Mouse (Mus musculus) forebrain, embryonic 15.5 days (tissue): ENCODE measurements at regions not wholly inside any gene's neighbourhood (a gene's known extent, or its start where the extent isn't known, plus 50 kb on each side); places are given as distances from the start of the nearest gene placed in this dataset.

ENCODE experiments used
- ATAC-seq: fragments of 200-750 bp; cut with Nextera tagmentation; replicated peaks from 2 replicates; pipeline ENCODE4 v1.8.0; 2017; ENCODE audit warnings: mild to moderate bottlenecking, moderate TSS enrichment, moderate library complexity
- H3K27ac ChIP-seq: fragments of 300-500 bp; sonication (generic); replicated peaks from 2 replicates; pipeline ENCODE4 v1.5.1; 2015; ENCODE audit warnings: mild to moderate bottlenecking, inconsistent platforms
- H3K27me3 ChIP-seq: fragments of 300-500 bp; sonication (generic); 2 replicates; pipeline ENCODE4 v1.6.1; 2015; ENCODE audit warnings: inconsistent platforms
- H3K36me3 ChIP-seq: fragments of 300-500 bp; sonication (generic); 2 replicates; pipeline ENCODE4 v1.6.1; 2015; ENCODE audit warnings: mild to moderate bottlenecking, inconsistent platforms
- H3K4me1 ChIP-seq: fragments of 300-500 bp; sonication (generic); 2 replicates; pipeline ENCODE4 v1.6.1; 2015; ENCODE audit warnings: inconsistent platforms
- H3K4me2 ChIP-seq: fragments of 300-500 bp; sonication (generic); replicated peaks from 2 replicates; pipeline ENCODE4 v1.6.1; 2015; ENCODE audit warnings: mild to moderate bottlenecking, inconsistent platforms
- H3K4me3 ChIP-seq: fragments of 300-500 bp; sonication (generic); 2 replicates; pipeline ENCODE4 v1.5.1; 2015; ENCODE audit warnings: mild to moderate bottlenecking, inconsistent platforms
- H3K9ac ChIP-seq: fragments of 300-500 bp; sonication (generic); replicated peaks from 2 replicates; pipeline ENCODE4 v1.6.1; 2015; ENCODE audit warnings: mild to moderate bottlenecking, inconsistent platforms
- H3K9me3 ChIP-seq: fragments of 300-500 bp; sonication (generic); 2 replicates; pipeline ENCODE4 v1.6.1; 2016; ENCODE audit warnings: inconsistent platforms
- WGBS: fragments of 180-500 bp; shearing (Covaris S2); methylation state at CpG from one replicate; pipeline ENCODE4 v1.1.7; 2015; ENCODE audit warnings: mixed read lengths; 5-methylcytosine and 5-hydroxymethylcytosine counted together

DNA sequence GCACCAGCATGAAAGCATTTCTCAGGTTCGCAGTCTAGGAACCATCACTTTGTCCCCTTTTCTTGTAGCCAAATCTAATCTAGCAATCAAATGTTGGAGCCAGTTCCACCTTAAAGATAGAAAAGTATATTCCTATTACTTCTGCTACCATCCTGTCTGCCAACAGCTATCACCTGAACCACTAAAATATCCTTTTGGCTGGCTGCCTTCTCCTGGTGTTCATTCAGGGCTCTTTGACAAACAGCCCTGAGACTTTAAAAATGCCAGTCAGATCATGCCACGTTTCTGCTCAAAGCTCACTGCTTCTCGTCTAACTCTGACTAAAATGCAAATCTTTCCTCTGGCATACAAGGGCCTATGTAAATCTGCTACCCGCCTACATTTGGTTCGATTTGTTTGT, 439.7 kb upstream of the Fam92a start:
- ATAC-seq = no peak
- no peak overlapping the region for H3K9ac ChIP-seq
- no peaks in the 10 kb centered on the region for H3K9me3 ChIP-seq
- 0 out of 2 replicates have a peak, but pooled peaks cover 6% of the 10 kb centered on the region for H3K4me1 ChIP-seq
- H3K27me3 ChIP-seq = no peaks in the 10 kb centered on the region
- no peak overlapping the region for H3K4me3 ChIP-seq
- H3K36me3 ChIP-seq = no peaks in the 10 kb centered on the region
- no peak overlapping the region for H3K4me2 ChIP-seq
- no peak overlapping the region for H3K27ac ChIP-seq
- WGBS = 46% methylated on average over 5 of the region's 5 CpGs

DNA sequence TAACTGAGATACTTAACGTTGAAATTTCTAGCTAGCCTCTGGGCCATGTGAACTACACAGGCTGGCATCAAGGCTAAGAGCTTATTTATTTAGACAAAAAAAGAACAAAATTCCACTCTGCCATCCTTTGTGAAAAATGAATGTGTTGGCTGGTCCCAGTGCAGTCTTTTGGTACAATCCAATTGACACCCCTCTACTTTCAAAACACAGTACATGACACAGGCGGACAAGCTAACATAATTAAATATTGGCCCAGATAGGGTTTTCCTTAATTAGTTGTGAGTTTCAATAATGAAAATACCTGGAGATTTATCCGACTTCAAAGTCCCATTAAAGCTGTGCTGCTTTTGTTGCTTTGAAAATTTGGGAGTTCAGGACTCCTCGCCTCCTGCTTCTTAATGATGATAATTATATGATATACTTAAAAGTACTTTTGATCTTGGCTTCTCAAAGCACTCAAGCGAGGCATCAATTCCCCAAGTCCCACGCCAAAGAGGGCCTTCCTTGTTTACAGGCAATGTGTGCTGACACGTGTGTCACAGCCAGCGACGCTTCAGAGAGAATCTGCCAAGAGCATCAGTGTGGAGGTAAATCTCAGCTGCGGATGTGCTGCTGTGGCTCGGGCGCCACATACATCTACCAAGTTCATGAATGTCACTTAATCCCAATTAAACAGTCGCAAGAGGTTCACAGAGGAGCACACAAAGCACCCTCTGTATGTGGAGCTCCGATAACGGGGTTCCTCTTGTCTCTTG, 429.5 kb upstream of the Fam92a start:
- Histone ChIP-seq H3K4me1 (0 out of 2 replicates have a peak, but pooled peaks cover 4% of the 10 kb centered on the region), H3K27me3 (no peaks in the 10 kb centered on the region), H3K27ac (no peak overlapping the region), H3K36me3 (no peaks in the 10 kb centered on the region), H3K9ac (no peak overlapping the region), H3K4me3 (no peak overlapping the region), H3K4me2 (no peak overlapping the region), H3K9me3 (no peaks in the 10 kb centered on the region)
- ATAC-seq = no peak; the same call in 1 of the 2 replicates
- WGBS = 36% methylated on average over 15 of the region's 15 CpGs

- no peak overlapping the region for H3K4me2 ChIP-seq
- no peak overlapping the region for H3K9ac ChIP-seq
- H3K27ac ChIP-seq = no peak overlapping the region
- H3K27me3 ChIP-seq = no peaks in the 10 kb centered on the region
- no peak for ATAC-seq
- H3K4me1 ChIP-seq = no peaks in the 10 kb centered on the region
- no peak overlapping the region for H3K4me3 ChIP-seq
- H3K36me3 ChIP-seq = no peaks in the 10 kb centered on the region
- WGBS = 73% methylated on average over 10 of the region's 10 CpGs
- H3K9me3 ChIP-seq = no peaks in the 10 kb centered on the region
Measured at GRCm38 (mm10) chr4:12595801-12596515, 424.1 kb upstream of the Fam92a start.

DNA sequence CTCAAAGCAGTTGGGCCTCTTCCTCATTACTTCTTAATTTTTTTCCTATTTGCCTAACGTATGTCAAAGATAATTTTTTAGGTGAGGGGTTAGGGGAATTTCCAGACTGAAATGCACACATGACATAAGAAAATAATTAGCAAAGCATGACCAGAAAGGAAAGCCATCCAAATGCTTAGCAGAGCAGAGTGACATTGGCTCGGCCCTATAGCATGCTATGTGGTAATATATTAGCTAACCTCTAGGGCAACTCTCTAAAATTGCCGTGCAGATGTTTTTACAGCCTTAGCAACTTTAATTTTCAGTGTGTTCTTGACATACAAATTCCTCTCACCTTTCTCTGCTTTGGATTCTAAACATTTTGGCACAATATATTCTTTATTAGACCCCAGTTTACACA, 421.2 kb upstream of the Fam92a start:
- Histone ChIP-seq H3K36me3 (no peaks in the 10 kb centered on the region), H3K4me3 (no peak overlapping the region), H3K9ac (no peak overlapping the region), H3K9me3 (no peaks in the 10 kb centered on the region), H3K4me1 (no peaks in the 10 kb centered on the region), H3K27ac (no peak overlapping the region), H3K4me2 (no peak overlapping the region), H3K27me3 (no peaks in the 10 kb centered on the region)
- ATAC-seq = no peak
- 87% methylated on average over 3 of the region's 3 CpGs for WGBS

DNA sequence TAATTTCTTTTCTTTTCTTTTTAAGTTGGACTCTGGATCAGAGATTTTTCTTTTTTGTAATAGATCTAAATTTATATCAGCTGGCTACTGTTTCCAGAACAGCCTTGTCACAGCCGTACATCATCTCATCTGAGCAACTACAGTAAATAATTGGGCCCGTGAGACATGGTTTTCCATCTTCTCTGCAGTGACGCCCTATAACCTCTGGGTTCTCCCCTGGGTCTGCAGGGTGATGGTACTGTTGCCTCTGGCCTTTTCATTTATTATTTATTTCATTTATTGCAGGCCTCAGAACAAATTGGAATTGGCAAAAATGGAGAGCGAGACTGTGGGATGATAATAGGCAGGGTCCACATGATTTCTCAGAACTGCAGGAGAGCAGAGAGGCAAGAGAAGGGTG, 406.3 kb upstream of the Fam92a start:
- Histone ChIP-seq H3K4me1 (no peaks in the 10 kb centered on the region), H3K27me3 (no peaks in the 10 kb centered on the region), H3K4me2 (no peak overlapping the region), H3K36me3 (no peaks in the 10 kb centered on the region), H3K9me3 (no peaks in the 10 kb centered on the region), H3K4me3 (no peak overlapping the region), H3K9ac (no peak overlapping the region), H3K27ac (no peak overlapping the region)
- WGBS = 89% methylated on average over 4 of the region's 4 CpGs
- no peak for ATAC-seq

DNA sequence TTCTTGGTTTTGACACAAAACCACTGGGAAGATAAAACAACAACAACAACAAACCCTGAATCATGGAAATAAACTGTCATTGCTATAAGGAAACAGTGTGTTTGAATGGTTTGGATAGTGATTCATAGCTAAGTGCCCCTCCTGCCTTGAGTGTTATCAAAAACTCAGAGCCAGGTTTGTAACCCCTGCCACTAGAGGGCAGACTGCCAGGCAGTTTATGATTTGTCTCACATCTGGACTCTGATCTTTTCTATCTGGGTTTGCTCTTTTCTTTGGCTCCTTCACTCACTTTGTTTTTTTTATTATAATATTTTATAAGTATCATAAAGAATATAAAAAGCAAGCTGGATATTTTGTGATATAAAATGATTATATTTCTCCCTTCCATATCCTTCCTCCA, 400.1 kb upstream of the Fam92a start:
- Histone ChIP-seq H3K27me3 (no peaks in the 10 kb centered on the region), H3K36me3 (no peaks in the 10 kb centered on the region), H3K4me1 (no peaks in the 10 kb centered on the region), H3K9ac (no peak overlapping the region), H3K4me2 (no peak overlapping the region), H3K9me3 (no peaks in the 10 kb centered on the region), H3K4me3 (no peak overlapping the region), H3K27ac (no peak overlapping the region)
- ATAC-seq = no peak

DNA sequence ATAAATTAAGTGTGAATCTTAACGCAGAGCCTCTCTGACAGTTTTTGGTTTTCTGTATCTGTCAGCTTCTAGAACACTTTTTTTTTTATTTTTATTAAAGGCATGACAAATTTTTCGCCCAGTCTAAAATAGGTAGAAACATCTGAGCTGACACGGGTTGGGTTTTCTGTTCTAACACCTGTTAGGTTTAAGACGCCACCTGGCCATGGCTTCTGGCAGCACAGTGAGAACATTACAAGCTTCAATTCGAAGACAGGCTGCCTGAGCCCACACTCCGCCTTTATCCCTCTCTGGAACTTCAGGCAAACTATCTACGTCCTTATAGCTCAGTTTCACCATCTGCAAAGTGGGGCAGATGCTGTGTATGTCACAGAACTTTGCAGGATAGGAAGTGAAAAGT, 398.9 kb upstream of the Fam92a start:
- Histone ChIP-seq H3K4me3 (no peak overlapping the region), H3K4me1 (no peaks in the 10 kb centered on the region), H3K9me3 (no peaks in the 10 kb centered on the region), H3K27ac (no peak overlapping the region), H3K9ac (no peak overlapping the region), H3K27me3 (no peaks in the 10 kb centered on the region), H3K36me3 (no peaks in the 10 kb centered on the region), H3K4me2 (no peak overlapping the region)
- 85% methylated on average over 7 of the region's 7 CpGs for WGBS
- no peak for ATAC-seq

- no peak for ATAC-seq
- 9% methylated on average over 5 of the region's 5 CpGs for WGBS
- no peaks in the 10 kb centered on the region for H3K27me3 ChIP-seq
- no peaks in the 10 kb centered on the region for H3K9me3 ChIP-seq
- no peak overlapping the region for H3K9ac ChIP-seq
- H3K4me2 ChIP-seq = no peak overlapping the region
- H3K4me3 ChIP-seq = no peak overlapping the region
- H3K27ac ChIP-seq = no peak overlapping the region
- no peaks in the 10 kb centered on the region for H3K36me3 ChIP-seq
- H3K4me1 ChIP-seq = no peaks in the 10 kb centered on the region
Measured at GRCm38 (mm10) chr4:12567643-12568042, 395.8 kb upstream of the Fam92a start.

DNA sequence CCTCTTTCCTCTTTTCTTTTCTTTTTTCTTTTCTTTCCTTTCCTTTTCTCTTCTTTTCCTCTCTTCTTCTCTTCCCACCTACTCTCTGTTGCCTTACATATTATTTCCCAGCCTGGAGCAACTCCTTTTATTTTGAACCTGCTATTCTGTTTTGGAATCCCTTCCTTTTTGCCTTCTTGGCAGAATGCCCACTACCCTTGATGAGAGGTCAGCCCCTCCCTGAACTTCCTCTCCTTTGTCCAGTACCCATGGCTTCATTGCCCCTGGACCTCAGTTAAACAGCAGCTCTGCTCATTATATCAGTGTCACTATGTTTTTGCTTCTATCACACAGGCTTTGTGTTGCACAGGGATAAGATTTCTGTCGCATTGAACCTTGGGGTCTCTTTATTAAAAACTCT, 391.2 kb upstream of the Fam92a start:
- 19% methylated on average over 1 of the region's 1 CpGs for WGBS
- H3K9me3 ChIP-seq = no peaks in the 10 kb centered on the region
- ATAC-seq = no peak

DNA sequence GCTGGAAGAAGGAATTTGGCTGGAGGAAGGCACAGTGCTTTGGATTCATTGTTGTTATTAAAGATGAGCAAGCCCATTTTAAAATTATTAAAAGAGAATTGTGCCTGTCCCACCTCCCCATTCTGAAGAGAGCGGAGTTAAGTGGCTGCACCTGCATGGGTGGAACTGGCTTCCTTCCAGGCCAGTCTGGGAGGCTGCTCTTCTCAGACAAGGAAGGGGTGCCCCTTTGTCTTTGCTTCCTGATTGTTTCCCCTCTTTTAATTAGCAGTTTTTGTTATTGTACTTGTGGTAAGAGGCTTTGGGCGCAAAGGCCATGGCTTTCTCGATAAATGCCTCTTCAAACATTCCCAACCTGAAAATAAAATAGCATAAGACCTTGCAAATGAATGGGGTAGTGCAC, 388.7 kb upstream of the Fam92a start:
- Histone ChIP-seq H3K36me3 (no peaks in the 10 kb centered on the region), H3K4me1 (peaks cover 11% of the 10 kb centered on the region), H3K27ac (no peak overlapping the region), H3K9me3 (no peaks in the 10 kb centered on the region), H3K27me3 (no peaks in the 10 kb centered on the region), H3K9ac (no peak overlapping the region), H3K4me3 (no peak overlapping the region), H3K4me2 (no peak overlapping the region)
- WGBS = 15% methylated on average over 3 of the region's 3 CpGs
- no peak for ATAC-seq

More for the DNA sequence above, 391.2 kb upstream of the Fam92a start:
- Histone ChIP-seq H3K4me1 (peaks cover 11% of the 10 kb centered on the region), H3K27me3 (no peaks in the 10 kb centered on the region), H3K4me3 (no peak overlapping the region), H3K4me2 (no peak overlapping the region), H3K36me3 (no peaks in the 10 kb centered on the region), H3K27ac (no peak overlapping the region), H3K9ac (no peak overlapping the region)

- 56% methylated on average over 4 of the region's 4 CpGs for WGBS
- H3K27ac ChIP-seq = no peak overlapping the region
- peaks cover 11% of the 10 kb centered on the region for H3K4me1 ChIP-seq
- H3K4me2 ChIP-seq = no peak overlapping the region
- H3K27me3 ChIP-seq = no peaks in the 10 kb centered on the region
- H3K4me3 ChIP-seq = no peak overlapping the region
- H3K9ac ChIP-seq = no peak overlapping the region
- H3K9me3 ChIP-seq = no peaks in the 10 kb centered on the region
- H3K36me3 ChIP-seq = no peaks in the 10 kb centered on the region
- no peak for ATAC-seq
Measured at GRCm38 (mm10) chr4:12560015-12560414, 388.2 kb upstream of the Fam92a start.

DNA sequence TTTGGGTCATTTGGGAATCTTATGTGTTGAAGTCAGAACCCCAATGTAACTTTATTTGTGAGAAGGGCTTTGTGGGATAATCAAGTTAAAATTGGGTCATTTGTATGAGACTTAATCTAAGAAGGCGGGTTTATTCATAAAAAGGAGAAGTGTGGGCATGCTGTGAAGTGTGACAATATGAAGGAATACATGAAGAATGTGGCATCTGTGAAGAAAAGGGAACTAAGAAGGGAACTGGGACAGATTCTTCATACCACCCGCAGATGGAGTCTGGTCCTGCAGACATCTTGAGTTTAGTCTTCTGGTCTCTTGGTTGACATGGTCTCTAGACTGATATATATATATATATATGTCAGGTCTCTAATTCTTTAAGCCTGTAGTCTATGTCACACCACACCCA, 385.3 kb upstream of the Fam92a start:
- Histone ChIP-seq H3K36me3 (no peaks in the 10 kb centered on the region), H3K27me3 (no peaks in the 10 kb centered on the region), H3K4me3 (no peak overlapping the region), H3K27ac (no peak overlapping the region), H3K4me1 (peaks cover 11% of the 10 kb centered on the region), H3K9me3 (no peaks in the 10 kb centered on the region), H3K9ac (no peak overlapping the region), H3K4me2 (no peak overlapping the region)
- WGBS = 88% methylated on average over 2 of the region's 2 CpGs
- ATAC-seq = no peak

DNA sequence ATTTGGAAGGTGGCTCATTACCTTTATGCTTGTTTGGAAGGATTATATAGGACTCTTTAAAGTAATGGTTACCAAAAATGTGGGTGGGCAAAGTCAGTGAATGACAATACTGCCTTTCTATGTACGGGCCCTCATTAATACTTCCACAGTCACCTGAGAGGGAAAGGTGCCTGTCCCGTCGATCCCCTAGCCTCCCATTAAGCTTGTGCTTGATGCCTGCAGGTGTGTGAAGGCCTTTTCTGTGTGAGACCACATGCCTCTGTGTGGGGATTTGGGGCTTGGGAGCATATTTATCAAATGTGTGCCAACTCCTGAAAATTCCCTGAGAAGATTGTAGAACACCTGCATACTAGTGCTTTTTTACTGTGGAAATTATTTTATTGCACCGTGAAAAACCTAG, 377.4 kb upstream of the Fam92a start:
- Histone ChIP-seq H3K4me2 (no peak overlapping the region), H3K27me3 (no peaks in the 10 kb centered on the region), H3K36me3 (no peaks in the 10 kb centered on the region), H3K9ac (no peak overlapping the region), H3K9me3 (no peaks in the 10 kb centered on the region), H3K27ac (no peak overlapping the region), H3K4me3 (no peak overlapping the region), H3K4me1 (no peaks in the 10 kb centered on the region)
- no peak for ATAC-seq
- WGBS = 78% methylated on average over 4 of the region's 4 CpGs
